Mouse (Mus musculus): ENCODE results near the gene Ddc.

- TF ChIP-seq CTCF (IDR thresholded peaks at IDR 0.05) = no peak
- no peak for TF ChIP-seq EP300 (IDR thresholded peaks at IDR 0.05)
Measured at GRCm38 (mm10) chr11:11840746-11841145, 57.2 kb downstream of the Ddc start.
